Mouse (Mus musculus) heart, adult 11 months (tissue): ENCODE results near the gene Tgif2.
A peak's percentile ranks its signal among the peaks of the same experiment; 100 is the strongest.
"Not testable (repeated sequence)": the region's sequence is repeated elsewhere in the genome, so short reads cannot be mapped to it uniquely, and the experiment has no call there.

Experiments
- DNase-seq: peaks from one replicate; pipeline ENCODE4 v3.0.0; 2022

Gene Tgif2

DNA sequence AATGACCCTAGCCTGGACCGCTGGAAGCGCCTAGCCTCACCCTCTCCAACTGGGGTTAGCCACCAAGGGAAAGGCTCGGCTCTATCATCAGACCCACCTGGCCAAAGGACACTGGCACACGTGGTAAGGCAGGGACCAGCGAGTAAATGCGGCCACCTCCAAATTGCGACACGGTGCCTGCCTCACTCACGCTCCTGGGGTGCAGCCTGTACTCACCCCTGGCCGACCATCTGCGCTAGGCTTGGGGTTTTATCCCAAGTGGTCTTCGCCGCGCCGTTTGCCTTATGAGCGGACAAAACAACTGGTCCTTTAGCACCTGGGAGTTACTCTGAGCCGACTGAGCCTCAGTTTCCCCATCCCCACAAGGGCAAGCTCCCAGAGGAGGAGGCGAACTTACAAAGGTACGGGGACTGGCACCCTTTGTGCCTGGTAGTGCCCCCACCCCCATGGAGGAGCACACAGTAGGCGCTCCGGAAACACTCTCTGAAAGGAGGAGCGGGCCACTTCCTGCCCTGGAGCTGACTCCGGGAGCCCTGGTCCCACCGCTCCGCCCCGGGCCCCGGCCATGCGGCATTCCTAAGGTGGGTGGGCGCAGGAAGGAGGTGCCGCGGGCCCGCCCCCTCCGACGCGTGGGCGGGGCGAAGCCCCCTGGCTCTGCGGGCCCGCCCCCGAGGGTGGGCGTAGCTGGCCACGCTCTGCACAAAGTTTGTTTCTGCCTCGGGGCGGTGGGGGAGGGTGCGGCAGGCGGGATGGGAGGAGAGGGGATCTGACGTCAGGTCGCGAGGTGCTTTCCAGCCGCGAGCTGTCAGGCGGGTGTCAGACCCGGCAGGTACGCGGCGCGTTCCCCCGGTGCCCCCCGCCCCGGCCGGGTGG, at the start of gene Tgif2:
TSS of gene Tgif2 (plus strand) at position 689 of the 873 bp plus-strand sequence.
- peak; percentile 97 for DNase-seq

DNA sequence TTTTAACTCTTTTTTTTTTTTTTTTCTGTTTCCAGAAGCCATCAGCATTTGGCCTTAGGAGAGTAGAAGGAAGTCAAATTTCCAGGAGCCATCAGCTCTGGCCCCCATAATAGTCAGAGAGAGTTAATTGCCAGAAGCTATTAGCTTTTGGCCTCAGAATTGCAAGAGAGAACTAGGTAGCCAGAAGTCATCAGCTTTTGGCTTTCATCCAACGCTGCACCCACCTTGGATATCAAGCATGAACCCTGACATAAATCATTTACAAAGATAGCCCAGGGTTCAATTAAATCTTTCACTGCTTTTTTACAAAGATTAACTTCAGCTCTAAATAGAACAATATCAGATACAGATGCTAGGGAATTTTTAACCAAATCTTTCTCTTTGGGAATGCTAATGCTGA, 41.3 kb upstream of the Tgif2 start:
- DNase-seq = peak; percentile 21

DNA sequence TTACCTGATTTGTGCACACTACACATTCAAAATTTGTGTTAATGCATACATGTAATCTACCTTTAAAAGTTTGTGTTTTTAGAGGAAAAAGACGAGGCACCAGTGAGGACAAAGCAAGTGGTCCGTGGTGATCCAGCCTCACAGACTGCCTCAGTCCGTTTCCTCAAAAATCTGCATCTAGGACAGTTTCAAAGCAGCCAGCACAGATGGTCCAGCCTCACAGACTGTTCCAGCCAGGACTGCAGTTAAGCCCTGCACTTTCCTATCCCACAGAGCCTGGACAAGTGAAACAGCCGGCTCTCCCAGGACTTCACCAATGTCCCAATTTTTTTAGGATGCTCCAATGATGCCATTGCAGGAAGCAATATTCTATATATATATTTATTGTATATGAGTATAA, 38.8 kb upstream of the Tgif2 start:
- peak; percentile 27 for DNase-seq

- DNase-seq = peak; percentile 62
These were observed 37.7 kb upstream of the Tgif2 start for GRCm38 (mm10) chr2:156802116-156802515.

DNA sequence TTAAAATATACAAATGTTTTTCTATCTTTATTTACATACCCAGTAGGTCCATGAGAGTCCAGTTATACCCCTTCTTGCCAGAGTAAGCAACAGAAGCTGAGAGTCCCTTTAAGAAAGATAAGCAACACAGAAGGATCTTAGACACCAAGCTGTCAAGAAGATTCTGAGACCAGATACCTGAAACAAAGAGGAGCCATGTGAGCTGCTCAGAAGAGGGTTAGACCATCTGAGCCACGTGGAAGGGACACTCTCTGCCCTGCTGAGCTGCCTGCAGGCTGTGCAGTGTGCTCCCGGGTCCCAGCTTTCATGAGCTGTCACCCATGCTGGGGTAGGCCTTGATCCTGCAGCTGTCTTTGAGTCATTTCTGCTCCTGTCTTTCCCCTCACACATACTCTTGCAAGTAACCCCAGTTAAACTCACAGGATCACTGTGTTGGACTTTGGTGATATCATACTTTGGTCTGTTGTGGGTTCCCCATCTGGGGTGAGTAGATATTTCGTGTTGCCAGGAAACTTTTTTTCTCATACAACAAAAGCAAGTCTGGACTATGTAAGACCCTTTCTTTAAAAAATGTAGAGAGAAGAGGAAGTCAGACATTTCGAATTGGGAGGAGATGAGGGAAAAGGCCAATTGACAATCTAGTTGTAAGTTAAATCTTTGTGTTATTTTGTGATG, 36.0 kb upstream of the Tgif2 start:
- DNase-seq = peak; percentile 23

DNA sequence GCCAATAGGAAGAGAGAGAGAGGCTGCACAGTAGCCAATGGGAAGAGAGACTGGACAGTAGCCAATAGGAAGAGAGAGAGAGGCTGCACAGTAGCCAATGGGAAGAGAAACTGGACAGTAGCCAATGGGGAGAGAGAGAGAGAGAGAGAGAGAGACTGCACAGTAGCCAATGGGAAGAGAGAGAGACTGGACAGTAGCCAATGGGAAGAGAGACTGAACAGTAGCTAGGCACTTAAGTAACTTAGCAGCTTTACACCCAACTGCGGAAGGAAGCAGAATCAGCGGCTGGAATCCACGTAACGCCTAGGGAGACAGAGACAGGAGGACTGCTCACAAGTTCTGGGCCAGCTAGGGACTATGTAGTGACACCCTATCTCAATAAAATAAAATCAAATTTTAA, 35.2 kb upstream of the Tgif2 start:
- peak; percentile 86 for DNase-seq

DNA sequence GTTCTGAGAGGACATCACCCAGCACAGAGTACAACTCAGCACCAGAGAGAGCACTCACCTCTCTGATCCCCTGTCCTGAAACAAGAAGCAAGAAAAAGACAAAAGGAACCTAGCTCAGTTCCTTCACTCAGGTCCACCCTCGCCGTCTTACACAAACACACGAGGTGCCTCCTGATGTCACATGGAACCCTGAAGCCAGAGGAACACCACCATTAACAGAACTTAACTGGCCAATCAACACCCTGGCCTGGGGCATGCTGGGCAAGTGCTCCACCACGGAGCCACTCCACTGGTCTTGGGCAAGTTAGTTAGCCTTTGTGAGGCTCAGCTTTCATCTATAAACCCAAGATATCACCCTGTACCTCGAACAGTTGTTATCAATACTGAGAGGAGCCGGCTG, 32.9 kb upstream of the Tgif2 start:
- peak; percentile 72 for DNase-seq

GRCm38 (mm10) chr2:156809579-156809978, 30.2 kb upstream of the Tgif2 start:
- DNase-seq = peak; percentile 93

GRCm38 (mm10) chr2:156810716-156811115, 29.1 kb upstream of the Tgif2 start:
- peak; percentile 57 for DNase-seq

DNA sequence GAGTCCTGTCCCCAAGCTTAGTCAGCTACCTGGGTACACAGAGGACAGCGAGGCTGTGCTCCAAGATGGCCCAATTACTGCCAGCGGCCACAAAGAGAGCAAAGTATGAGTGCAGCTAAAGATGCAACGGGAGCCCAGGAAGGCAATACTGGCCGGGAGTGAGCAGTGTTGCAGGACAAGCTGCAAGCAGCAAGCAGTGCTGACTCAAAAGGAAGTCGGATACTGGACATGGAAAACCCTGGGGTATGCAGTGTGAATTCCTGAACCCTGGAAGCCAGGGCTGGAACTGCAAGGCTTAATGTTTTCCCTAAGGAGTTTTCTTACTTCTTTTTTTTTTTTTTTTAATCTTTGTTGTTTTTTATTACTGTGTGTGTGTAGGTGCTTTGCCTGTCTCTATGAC, 28.3 kb upstream of the Tgif2 start:
- DNase-seq = peak; percentile 87

- DNase-seq = peak; percentile 80
These were observed 25.4 kb upstream of the Tgif2 start for GRCm38 (mm10) chr2:156814344-156814801.

GRCm38 (mm10) chr2:156814893-156815292, 24.9 kb upstream of the Tgif2 start:
- DNase-seq = peak; percentile 76

- no peak for DNase-seq
These were observed 24.4 kb upstream of the Tgif2 start for GRCm38 (mm10) chr2:156815412-156815811.

DNA sequence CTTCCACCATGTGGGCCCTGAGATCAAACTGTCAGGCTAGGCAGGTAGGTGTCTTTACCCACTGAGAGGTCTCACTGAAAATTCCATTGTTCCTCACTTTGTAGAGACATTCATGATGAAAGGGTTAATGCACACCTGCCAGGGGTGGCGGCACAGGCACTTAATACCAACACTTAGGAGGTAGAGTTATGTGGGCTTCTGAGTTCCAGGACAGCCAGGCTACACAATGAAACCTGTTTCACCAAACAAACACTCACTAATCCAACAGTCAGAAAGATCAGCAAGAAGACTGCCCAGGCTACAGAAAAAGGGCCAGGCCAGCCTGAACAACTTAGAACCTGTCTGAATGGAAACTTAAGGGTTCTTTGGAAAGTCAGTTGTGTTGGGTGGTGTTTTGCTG, 23.7 kb upstream of the Tgif2 start:
- peak; percentile 53 for DNase-seq

DNA sequence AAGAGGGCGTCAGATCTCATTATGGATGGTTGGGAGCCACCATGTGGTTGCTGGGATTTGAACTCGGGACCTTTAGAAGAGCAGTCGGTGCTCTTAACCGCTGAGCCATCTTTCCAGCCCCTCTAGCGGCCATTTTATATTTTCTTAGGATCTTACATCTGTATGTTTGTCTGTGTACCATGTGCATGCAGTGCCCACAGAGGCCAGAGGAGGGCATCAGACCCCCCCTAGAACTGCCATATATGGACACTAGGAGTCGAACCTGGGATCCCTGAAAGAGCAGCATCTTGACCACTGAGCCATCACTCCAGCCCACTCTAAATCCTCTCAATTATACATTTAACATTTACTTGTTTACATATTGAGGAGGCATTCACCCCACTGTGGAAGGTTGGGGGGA, 14.7 kb upstream of the Tgif2 start:
- DNase-seq = not testable (repeated sequence)

DNA sequence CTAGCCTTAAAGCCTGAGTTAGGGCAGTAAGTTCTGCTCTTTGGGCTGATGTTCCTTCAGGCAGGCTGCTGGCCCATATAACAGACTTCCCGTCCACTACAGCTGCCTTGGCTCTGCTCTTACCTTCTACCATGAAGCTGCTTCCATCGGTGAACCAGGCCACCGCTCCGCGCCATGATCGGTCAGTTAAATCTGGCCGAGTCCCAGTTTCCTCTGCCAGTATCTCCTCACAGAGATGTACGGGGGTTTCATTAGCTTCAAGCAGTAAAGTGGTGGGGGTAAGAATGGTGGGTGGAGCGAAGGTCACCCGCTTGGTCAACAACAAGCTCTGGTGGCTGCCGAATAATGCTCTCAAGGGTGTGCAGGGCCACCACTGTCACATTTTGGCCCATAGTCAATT, 5.5 kb upstream of the Tgif2 start:
- DNase-seq = no peak

DNA sequence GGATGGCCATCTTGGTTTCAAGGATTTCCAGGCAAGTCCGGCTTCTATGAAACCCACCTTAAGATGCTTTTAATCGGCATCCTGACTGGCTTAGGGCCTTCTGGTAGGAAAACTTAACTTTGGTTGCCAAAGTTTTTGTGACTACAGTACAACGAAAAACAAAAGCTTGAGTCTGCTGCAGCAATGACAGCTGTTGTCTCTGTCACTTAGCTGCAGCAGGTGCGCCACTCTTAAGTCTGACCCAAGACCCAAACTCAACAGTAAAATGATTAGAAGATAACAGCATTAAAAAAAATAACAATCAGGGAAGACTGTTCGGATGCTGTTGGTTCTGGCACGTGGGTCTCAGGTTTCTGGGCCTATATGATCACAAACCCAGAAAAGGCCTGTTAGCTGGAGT, 968 bp upstream of the Tgif2 start:
- no peak for DNase-seq

DNA sequence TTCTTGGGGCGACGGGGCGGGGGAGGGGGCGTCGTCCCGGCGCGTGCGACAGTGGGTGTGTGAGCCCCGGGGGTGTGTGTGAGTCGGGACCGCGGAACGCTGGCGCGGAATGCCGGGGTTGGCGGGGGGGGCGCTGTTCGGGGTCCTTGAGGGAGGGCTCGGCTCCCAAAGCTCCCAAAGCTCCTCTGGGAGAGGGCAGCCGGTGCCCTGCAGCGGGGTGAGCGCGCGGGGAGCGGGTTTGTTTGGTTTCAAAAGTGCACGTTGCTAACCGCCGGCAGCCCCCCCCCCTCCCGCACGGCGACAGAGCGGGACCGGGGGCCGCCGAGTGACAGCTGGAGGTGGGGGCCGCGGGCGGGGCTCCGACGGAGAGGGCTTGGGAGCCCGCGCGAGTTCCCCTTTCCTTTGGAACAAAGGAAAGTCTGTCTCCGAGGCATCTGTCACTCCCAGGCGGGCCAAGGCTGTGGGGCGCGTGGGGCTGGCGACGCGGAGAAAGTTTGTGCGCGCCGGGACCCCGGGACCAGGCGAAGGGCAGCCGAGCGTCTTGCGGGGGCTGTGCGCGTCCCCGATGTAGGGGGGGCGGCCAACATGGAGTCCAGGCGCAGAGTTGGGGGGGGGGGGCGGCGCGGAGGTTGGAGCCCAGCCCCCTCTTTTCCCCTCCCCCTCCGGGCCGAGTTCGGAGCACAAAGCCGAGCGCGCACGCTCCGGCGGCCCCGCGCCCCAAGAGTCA, 657 bp downstream of the Tgif2 start:
- DNase-seq = peak; percentile 93

GRCm38 (mm10) chr2:156841028-156841840, 1.4 kb downstream of the Tgif2 start:
- peak; percentile 94 for DNase-seq

DNA sequence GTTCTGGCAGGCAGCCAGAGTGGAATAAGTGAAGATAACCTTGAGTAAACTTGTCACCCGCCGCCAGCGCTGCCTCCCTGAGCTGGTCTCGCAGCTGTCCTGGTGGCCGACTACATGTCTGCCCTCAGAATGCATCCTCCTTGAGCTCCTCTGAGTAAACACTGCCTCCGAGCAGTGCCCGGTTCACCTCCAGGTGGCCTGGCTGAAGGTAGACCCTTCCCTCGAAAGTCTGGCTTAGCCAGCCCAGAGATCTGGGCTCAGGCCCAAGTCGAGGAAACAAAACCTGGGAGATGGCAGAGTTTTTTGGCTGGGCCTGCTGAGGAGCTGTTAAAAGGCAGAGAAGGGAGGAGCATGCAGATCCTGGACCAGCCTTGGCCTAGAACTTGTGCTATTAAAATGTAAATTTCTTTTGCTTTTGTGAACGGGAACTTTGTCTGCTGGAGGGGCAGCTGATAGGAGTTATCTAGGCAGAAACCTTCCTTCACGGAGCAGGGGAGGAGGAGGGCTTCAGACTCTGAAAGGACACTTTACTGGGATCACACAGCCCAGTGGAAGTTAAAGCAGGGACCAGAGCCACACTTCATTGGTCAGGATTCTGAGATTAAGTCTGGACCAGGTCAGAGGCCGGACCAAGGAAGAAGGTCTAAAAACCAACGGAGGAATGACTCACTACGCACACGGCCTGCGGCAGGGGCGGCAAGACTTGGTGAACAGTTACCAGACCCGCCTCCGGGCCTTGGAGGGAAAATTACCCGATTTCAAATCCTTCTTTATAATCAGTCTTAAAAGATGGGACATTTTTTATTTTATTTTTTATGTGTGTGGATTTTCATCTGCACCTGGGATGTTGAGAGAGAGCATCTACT, 2.3 kb downstream of the Tgif2 start:
- DNase-seq = peak; percentile 92

DNA sequence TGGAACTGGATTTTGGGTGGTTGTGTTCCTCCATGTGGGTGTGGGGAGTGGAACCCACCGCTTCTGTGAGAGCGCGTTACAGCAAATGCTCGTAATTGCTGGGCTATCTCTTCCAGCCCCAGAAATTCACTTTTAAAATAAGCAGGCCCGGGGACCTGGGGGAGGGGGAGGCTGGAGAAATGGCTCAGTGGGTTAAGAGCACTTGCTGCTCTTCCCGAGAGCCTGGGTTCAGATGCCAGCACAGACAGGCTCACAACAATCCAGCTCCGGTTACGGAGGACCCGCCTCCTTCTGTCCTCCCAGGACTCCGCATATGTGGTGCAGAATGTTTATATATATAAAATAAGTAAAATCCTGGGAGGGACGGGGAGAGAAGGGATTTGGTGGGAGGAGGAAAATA, 2.9 kb downstream of the Tgif2 start:
- DNase-seq = no peak

DNA sequence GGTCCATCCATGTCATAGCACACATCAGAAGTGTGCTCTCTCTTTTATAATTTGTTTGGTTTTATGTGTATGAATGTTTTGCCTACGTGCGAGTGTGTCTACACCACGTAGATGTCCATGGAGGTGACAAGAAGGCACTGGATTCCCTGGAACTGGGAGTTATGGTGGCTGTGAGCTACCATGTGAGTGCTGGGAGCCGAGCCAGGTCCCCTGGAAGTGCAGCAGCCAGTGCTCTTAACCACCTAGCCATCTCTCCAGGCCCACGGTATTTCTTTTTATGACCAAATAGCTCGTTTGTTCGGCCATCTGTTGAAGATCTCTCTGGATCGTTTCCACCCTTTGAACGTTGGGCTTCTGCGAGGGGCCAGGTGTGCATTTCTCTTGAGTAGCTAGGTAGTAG, 3.5 kb downstream of the Tgif2 start:
- no peak for DNase-seq
